Mouse (Mus musculus): ENCODE data around the gene Cnksr1.
"Not testable (repeated sequence)": the region's sequence is repeated elsewhere in the genome, so short reads cannot be mapped to it uniquely, and the experiment has no call there.

Gene Cnksr1

GRCm38 (mm10) chr4:134238279-134238651, at the start of gene Cnksr1:
Gene Cnksr1, minus strand, starts transcription at chr4:134238399.
- DNase-seq (ENCODE audit: low spot score in 2 of 2), result no peak

DNA sequence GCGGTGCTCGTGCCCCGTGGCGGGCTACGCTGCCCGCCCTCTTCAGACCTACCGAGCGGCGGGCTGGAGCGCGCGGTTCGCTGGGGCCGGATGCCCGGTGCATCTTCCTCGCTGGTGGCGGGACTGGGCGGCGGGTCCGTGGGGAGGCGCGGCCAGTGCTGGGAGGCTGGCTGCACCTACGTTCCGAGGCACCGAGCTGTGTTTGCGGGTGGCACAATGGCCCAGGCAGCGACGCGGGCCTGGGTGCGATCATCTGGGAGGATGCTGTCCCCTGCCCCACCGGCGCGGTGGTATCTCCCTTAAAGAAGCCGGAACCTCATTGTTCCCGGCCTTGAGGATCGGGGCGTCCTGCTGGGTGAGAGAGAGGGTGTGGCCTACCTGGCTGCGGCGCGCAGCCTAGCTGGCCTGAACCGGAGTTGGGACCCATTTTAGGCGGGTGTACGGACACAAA, 49.4 kb upstream of the Cnksr1 start, which contains the start of gene Pdik1l:
Pdik1l (minus strand) TSS at position 321 of the 451 bp plus-strand sequence.
- peak; percentile 70 to 73 for DNase-seq (ENCODE audit: low spot score in 2 of 2)

GRCm38 (mm10) chr4:134287168-134287564, 49.0 kb upstream of the Cnksr1 start:
- DNase-seq (ENCODE audit: low spot score in 2 of 2), result peak; percentile 95 to 96

GRCm38 (mm10) chr4:134286226-134287167, 48.3 kb upstream of the Cnksr1 start:
- DNase-seq (ENCODE audit: low spot score in 2 of 2), result no peak

GRCm38 (mm10) chr4:134284942-134285341, 46.7 kb upstream of the Cnksr1 start:
- DNase-seq (ENCODE audit: low spot score in 2 of 2), result no peak

GRCm38 (mm10) chr4:134273417-134274345, 35.5 kb upstream of the Cnksr1 start:
- DNase-seq (ENCODE audit: low spot score in 2 of 2), result no peak

- no peak for DNase-seq (ENCODE audit: low spot score in 2 of 2)
Measured at GRCm38 (mm10) chr4:134272731-134273416, 34.7 kb upstream of the Cnksr1 start.

DNA sequence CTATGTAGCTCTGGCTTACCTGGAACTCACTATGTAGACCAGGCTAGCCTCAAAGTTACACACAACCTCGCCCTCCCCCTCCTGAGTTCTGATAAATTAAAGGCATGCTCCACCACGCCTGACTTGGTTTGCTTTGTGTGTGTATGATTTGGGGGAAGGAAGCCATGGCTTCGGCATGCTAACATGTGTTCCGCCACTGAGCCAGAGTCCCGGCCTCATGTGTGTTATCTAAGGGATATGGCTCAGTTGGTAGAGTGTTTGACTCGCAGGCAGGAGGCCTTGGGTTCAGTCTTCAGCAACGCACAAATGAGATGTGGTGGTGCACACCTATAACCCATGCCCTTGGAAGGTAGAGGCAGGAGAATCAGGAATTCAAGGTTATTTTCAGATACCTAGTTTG, 33.8 kb upstream of the Cnksr1 start:
- no peak for DNase-seq (ENCODE audit: low spot score in 2 of 2)

DNA sequence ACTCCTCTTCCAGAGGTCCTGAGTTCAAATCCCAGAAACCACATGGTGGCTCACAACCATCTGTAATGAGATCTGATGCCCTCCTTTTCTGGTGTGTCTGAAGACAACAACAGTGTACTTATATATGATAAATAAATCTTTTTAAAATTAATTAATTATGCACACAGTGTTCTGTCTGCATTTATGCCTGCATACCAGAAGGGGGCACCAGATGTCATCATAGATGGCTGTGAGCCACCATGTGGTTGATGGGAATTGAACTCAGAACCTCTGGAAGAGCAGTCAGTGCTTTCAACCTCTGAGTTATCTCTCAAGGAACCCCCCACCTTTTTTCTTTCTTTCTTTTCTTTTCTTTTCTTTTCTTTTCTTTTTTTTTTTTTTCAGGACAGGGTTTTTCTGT, 31.4 kb upstream of the Cnksr1 start:
- not testable (repeated sequence) for DNase-seq (ENCODE audit: low spot score in 2 of 2)

DNA sequence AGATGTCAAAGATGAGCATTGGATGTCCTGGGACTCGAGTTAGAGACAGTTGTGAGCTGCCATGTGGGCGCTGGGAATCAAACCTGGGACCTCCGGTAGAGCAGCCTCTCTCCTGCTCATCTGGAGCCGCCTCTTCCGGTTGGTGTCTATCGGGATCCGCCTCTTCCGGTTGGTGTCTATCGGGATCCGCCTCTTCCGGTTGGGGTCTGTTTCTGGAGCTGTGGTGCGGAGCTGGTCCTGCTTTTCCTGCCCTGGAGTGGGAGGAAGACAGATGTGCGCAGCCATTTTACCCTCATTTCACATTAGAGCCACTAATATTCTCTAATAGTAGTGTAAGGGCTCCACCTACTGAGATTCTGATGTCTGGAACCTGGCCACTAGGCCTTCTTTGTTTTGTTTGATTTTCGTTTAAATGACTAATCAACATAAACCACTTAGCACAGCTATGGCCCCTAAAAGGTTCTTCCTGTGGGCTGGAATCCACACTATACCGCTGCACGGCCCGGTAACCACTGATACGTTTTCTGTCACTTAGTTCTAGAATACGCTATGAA, 30.0 kb upstream of the Cnksr1 start:
- DNase-seq (ENCODE audit: low spot score in 2 of 2), result no peak

- DNase-seq (ENCODE audit: low spot score in 2 of 2), result no peak
Measured at GRCm38 (mm10) chr4:134265860-134266585, 27.8 kb upstream of the Cnksr1 start.

GRCm38 (mm10) chr4:134263191-134263590, 25.0 kb upstream of the Cnksr1 start:
- peak; percentile 39 to 49 for DNase-seq (ENCODE audit: low spot score in 2 of 2)

DNA sequence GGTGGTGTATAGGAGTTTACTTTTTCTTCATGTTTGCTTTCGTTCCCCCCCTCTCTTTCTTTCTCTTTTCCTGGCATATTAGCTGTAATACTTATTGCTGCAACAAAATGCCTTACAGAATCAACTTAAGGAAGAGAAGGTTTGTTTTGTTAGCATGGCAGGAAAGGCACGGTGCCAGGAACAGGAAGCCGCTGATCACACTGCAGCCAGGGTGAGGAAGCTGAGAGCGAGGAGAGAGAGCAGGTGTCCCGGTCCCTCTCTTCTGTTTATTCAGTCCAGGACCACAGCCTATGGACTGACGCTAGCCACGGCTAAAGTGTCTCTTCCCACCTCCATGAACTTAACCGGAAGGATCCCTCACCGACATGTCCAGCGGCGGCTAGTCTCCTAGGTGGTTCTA, 20.2 kb upstream of the Cnksr1 start:
- DNase-seq (ENCODE audit: low spot score in 2 of 2), result no peak

DNA sequence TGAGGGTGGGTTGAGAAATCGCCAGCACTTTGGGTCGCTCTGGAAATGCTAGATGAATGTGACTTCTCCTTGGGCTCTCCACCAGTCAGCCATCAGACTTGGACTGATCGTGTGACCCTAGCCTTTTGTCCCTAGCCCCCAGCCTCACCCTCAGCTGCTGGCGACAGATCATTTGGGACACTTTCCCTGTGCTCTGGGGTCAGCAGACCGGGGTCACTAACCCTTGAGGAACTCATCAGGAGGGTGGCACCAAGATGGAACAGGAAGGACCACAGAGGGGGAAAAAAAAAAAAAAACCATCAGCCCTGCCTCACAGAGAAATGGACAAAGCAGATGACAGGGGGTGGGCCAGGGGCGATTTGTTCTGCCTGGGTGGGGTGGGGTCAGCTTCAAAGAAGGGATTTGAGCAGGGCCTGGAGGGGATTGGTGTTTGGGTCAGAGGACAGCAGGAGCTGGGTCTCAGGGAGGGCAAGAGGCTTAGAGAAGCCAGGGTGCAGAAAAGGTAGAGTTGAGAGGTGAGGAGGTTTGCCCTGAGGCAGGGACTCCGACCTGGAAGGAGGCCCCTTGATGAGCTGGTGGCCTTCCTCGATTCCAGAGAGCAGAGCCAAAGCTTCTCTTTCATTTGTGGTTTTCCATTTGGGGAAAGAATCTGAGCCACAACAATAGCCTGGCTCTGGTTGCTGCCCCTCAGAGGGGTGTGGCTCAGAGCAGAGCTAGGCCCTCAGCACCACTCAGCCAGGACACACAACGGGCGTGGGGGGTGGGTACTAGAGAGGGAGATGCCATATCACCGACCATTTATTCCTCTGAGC, 19.2 kb upstream of the Cnksr1 start:
- DNase-seq (ENCODE audit: low spot score in 2 of 2), result no peak

DNA sequence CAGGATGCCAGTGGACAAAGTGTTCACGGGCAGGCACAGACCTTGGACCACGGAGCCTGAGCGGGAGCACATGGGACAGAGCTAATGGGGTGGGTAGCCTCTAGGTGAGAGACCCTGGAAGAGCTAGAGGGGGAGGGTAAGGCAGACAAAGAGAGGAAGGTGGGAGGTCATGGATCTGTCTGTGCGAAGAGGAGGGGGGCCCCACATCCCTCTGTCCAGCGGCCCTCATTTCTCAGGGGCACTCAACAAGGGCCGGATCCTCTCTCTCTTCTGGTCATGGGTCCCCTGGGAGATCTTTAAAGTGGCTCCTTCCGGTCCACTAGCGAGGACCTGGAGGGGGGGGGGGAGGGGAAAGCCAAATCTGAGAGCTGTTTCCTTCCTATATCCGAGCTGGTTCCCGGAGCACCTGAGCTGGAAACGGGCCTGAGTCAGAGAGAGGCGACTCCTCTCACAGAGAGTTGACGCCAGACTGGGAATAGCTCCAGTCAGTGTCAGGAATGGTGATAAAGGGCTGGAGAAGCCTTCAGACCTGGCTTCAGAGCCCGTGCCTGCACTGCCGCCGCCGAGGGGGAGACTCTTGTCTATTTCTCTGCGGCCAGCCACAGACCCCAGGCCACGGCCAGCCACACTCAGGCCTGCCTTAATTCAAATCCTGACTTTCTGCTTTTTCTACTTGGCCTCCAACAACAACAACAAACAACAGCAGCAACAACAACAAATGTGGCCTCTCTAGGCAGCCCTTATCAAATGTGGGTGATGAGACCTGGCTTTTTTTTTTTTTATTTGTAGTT, 18.4 kb upstream of the Cnksr1 start:
- DNase-seq (ENCODE audit: low spot score in 2 of 2), result no peak

DNA sequence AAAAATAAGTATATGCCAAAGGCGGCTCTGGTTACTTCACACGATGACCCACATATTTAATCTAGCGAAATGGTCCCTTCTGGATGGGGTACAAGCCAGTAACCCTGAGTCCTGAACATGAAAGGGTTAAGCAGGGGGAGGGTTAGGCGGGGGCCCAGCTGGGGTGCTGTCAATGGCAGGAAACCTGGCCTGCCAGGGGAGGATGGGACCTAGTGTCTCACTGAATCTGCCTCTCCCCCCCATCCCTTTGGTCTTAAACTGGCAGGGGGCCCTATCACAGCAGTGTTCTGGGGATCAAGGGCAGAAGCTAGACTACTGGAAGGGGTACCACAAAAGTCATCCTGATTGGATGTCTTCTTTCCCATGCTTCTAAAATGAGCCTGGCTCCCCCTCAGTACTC, 17.7 kb upstream of the Cnksr1 start:
- no peak for DNase-seq (ENCODE audit: low spot score in 2 of 2)

DNA sequence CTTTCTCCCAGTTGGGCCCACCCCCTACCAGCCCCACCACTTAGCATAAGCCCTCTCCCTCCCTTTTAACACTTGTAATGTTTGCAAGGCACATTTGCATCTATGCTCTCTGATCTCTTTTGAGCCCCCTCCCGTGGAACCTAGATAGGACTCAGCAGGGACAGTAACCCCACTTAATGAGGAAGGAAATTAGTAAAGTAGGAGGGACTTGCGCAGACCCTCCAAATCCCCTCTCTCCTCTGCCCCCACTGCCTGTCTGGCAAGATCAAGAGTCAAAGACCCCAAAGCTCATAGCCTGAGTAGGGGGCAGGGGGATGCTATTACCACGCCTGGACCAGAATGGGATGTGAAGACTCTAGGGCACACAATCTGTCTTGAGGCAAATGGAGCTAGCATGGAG, 16.6 kb upstream of the Cnksr1 start:
- DNase-seq (ENCODE audit: low spot score in 2 of 2), result no peak

GRCm38 (mm10) chr4:134253722-134254324, 15.6 kb upstream of the Cnksr1 start, which contains the start of gene Grrp1:
Gene Grrp1, minus strand, starts transcription at chr4:134254106.
- no peak for DNase-seq (ENCODE audit: low spot score in 2 of 2)
